Mouse (Mus musculus) embryonic facial prominence, embryonic 14.5 days (tissue): ENCODE data around the gene Mepce. TPM values are rescaled to one million over a fixed set of nuclear protein-coding genes. Genes with fewer than 3 reads are reported as not detected.
A peak's percentile ranks its signal among the peaks of the same experiment; 100 is the strongest.

Experiments used
- ATAC-seq: fragments of 200-750 bp; cut with Nextera tagmentation; 2 replicates; pipeline ENCODE4 v1.8.0; 2017; ENCODE audit warnings: low read depth, moderate number of reproducible peaks, moderate TSS enrichment
- DNase-seq: peaks from one replicate; pipeline ENCODE4 v3.0.0-alpha.2; 2015; ENCODE audit warnings: low spot score
- H3K27ac ChIP-seq: fragments of 300-500 bp; sonication (generic); replicated peaks from 2 replicates; pipeline ENCODE4 v1.5.1; 2014; ENCODE audit warnings: low read depth, mild to moderate bottlenecking, low read length, moderate library complexity
- H3K27me3 ChIP-seq: fragments of 300-500 bp; sonication (generic); replicated peaks from 2 replicates; pipeline ENCODE4 v1.6.1; 2014; ENCODE audit warnings: low read length; ENCODE audit not compliant: control insufficient read depth, insufficient read depth
- H3K36me3 ChIP-seq: fragments of 300-500 bp; sonication (generic); 2 replicates; pipeline ENCODE4 v1.6.1; 2014; ENCODE audit warnings: low read length, mixed read lengths; ENCODE audit not compliant: control insufficient read depth, insufficient read depth
- H3K4me1 ChIP-seq: fragments of 300-500 bp; sonication (generic); 2 replicates; pipeline ENCODE4 v1.6.1; 2014; ENCODE audit warnings: antibody characterized with exemption, low read length; ENCODE audit not compliant: control insufficient read depth, insufficient read depth
- H3K4me2 ChIP-seq: fragments of 300-500 bp; sonication (generic); 2 replicates; pipeline ENCODE4 v1.6.1; 2014; ENCODE audit warnings: low read depth, mild to moderate bottlenecking, low read length, moderate library complexity, mixed read lengths
- H3K4me3 ChIP-seq: fragments of 300-500 bp; sonication (generic); 2 replicates; pipeline ENCODE4 v1.5.1; 2014; ENCODE audit warnings: low read depth, mild to moderate bottlenecking, low read length
- H3K9ac ChIP-seq: fragments of 300-500 bp; sonication (generic); 2 replicates; pipeline ENCODE4 v1.6.1; 2014; ENCODE audit warnings: low read depth, mild to moderate bottlenecking, low read length, moderate library complexity, mixed read lengths
- H3K9me3 ChIP-seq: fragments of 300-500 bp; sonication (generic); 2 replicates; pipeline ENCODE4 v1.6.1; 2016; ENCODE audit warnings: low read length; ENCODE audit not compliant: control insufficient read depth
- WGBS: fragments of 180-500 bp; shearing (Covaris S2); extraction: QIAGEN DNeasy Blood & Tissue Kit; methylation state at CpG from one replicate; pipeline ENCODE4 v1.1.7; 2014; 5-methylcytosine and 5-hydroxymethylcytosine counted together
- polyA plus RNA-seq: library from polyadenylated mRNA; unstranded; fragments of >200 nt; fragmentation: Nextera tagmentation; extraction: Ambion mirVana; gene quantifications from 2 replicates; pipeline ENCODE4 v1.2.1, GENCODE M21; 2014

Gene Mepce
- polyA plus RNA-seq, 1 experiment from 2014 or later, result 12.2 TPM

- H3K36me3 ChIP-seq, result no peaks in the 10 kb centered on the region
- no peak for DNase-seq
- 87% methylated on average over 3 of the region's 3 CpGs for WGBS
- H3K27ac ChIP-seq, result no peak overlapping the region
- H3K4me2 ChIP-seq, result no peak overlapping the region
- no peak for ATAC-seq
- H3K9ac ChIP-seq, result no peak overlapping the region
- no peak overlapping the region for H3K4me3 ChIP-seq
- H3K4me1 ChIP-seq, result no peaks in the 10 kb centered on the region
- no peaks in the 10 kb centered on the region for H3K9me3 ChIP-seq
- no peaks in the 10 kb centered on the region for H3K27me3 ChIP-seq
Measured at GRCm38 (mm10) chr5:137800917-137801316, 13.5 kb upstream of the Mepce start.

- DNase-seq, result no peak
- ATAC-seq, result no peak
- H3K27ac ChIP-seq, result no peak overlapping the region
- no peak overlapping the region for H3K4me2 ChIP-seq
- no peaks in the 10 kb centered on the region for H3K4me1 ChIP-seq
- no peak overlapping the region for H3K9ac ChIP-seq
- WGBS, result 72% methylated on average over 3 of the region's 3 CpGs
- no peaks in the 10 kb centered on the region for H3K36me3 ChIP-seq
- no peak overlapping the region for H3K4me3 ChIP-seq
- H3K27me3 ChIP-seq, result no peaks in the 10 kb centered on the region
- no peaks in the 10 kb centered on the region for H3K9me3 ChIP-seq
Measured at GRCm38 (mm10) chr5:137796606-137797005, 9.2 kb upstream of the Mepce start.

- no peaks in the 10 kb centered on the region for H3K36me3 ChIP-seq
- no peak overlapping the region for H3K27ac ChIP-seq
- no peaks in the 10 kb centered on the region for H3K9me3 ChIP-seq
- peaks cover 4% of the 10 kb centered on the region; the same call in 1 of the 2 replicates for H3K4me1 ChIP-seq
- no peaks in the 10 kb centered on the region for H3K27me3 ChIP-seq
- no peak for DNase-seq
- no peak for ATAC-seq
- no peak overlapping the region for H3K4me2 ChIP-seq
- no peak overlapping the region for H3K4me3 ChIP-seq
- H3K9ac ChIP-seq, result no peak overlapping the region
Measured at GRCm38 (mm10) chr5:137791553-137791952, 4.1 kb upstream of the Mepce start.

DNA sequence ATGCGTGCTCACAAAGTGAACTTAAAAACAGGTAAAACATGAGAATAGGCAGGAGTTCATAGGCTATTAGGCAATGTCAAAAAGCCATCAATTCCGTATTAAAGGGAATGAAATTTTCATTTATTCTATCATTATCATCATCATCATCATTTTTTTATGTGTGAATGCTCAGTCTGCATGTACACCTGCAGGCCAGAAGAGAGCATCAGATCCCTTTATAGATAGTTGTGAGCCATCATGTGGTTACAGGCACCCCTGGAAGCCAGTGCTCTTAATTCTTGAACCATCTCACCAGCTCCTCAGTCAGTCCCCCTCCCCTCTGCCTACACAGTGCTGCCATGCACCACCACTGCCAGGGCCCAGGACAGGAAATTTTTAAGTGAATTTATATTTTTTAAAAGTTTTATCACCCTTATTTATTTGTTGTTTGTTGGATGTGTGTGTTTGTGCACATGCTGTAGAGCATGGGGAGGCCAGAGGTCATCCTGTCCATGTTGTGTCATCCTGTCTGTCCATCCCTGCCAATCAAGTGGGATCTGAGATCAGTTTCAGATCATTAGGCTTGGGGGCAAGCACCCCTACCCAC lies 1.6 kb upstream of the Mepce start:
- no peaks in the 10 kb centered on the region for H3K9me3 ChIP-seq
- peaks cover 7% of the 10 kb centered on the region; the same call in 1 of the 2 replicates for H3K36me3 ChIP-seq
- ATAC-seq, result no peak
- DNase-seq, result no peak
- H3K4me2 ChIP-seq, result no peak overlapping the region
- H3K9ac ChIP-seq, result no peak overlapping the region
- no peak overlapping the region for H3K4me3 ChIP-seq
- H3K27ac ChIP-seq, result no peak overlapping the region
- peaks cover 16% of the 10 kb centered on the region for H3K4me1 ChIP-seq
- WGBS, result 92% methylated on average over 2 of the region's 2 CpGs
- H3K27me3 ChIP-seq, result no peaks in the 10 kb centered on the region

- H3K9me3 ChIP-seq, result no peaks in the 10 kb centered on the region
- H3K4me1 ChIP-seq, result peaks cover 25% of the 10 kb centered on the region
- no peak overlapping the region for H3K27ac ChIP-seq
- H3K27me3 ChIP-seq, result no peaks in the 10 kb centered on the region
- H3K36me3 ChIP-seq, result peaks cover 15% of the 10 kb centered on the region
- DNase-seq (no peak), ATAC-seq (no peak)
- peak overlapping the region; percentile 61 for H3K4me3 ChIP-seq
- peak overlapping the region; percentile 78 for H3K4me2 ChIP-seq
- 74% methylated on average over 20 of the region's 24 CpGs for WGBS
- no peak overlapping the region for H3K9ac ChIP-seq
Measured at GRCm38 (mm10) chr5:137788171-137788570, 716 bp upstream of the Mepce start.

GRCm38 (mm10) chr5:137786109-137786942 lies 1.1 kb downstream of the Mepce start:
- Histone ChIP-seq H3K4me1 (peaks cover 28% of the 10 kb centered on the region), H3K9ac (peak overlapping the region; percentile 85), H3K9me3 (no peaks in the 10 kb centered on the region), H3K4me2 (peak overlapping the region; percentile 78), H3K27me3 (no peaks in the 10 kb centered on the region), H3K4me3 (peak overlapping the region; percentile 61), H3K36me3 (peaks cover 34% of the 10 kb centered on the region), H3K27ac (peak overlapping the region; percentile 99)
- WGBS, result 0% methylated on average over 56 of the region's 79 CpGs
- DNase-seq (peak; percentile 100), ATAC-seq (peak; percentile 93)

DNA sequence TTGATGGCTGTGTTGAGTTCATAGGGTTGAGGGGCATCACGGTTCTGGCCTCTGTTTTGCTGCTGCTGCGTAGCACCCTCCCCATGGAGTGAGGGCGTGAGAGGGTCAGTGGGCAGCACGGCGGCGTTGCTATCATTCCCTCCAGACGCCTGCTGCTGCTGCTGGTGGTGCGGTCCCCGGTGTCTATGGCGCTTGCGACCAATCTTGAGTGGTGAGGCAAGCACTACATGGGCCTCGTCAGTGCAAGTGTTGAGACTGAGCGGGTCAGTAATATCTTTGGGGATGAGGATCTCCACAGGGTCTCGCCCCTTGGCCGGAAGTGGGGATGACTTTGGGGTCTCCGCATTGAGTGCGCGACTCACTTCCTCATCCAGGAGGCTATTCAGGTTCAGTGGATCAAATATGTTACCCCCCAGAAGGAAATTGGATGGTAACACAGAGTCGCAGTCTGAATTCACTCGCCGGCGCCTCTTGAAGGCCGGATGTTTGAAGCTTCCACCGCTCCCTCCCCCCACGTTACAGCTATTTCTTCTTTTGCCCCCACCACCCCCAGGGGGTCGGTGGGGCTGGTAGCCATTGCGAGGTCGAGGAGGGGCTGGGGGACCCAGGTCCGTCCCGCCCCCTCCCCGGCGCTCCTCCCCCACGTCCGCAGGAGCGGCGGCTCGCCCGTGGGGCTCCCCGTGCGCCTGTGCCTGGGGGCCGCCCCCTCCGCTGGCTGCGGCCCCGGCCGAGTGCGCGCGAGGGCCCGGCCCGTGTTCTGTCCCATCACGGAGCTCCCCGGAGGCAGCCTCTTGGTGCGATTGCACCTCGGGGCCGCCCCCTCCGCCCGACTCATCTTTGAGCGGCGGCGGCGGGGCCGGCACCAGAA lies 2.1 kb downstream of the Mepce start:
- H3K4me2 ChIP-seq, result peak overlapping the region; percentile 78
- peaks cover 43% of the 10 kb centered on the region for H3K36me3 ChIP-seq
- peak overlapping the region; percentile 85 for H3K9ac ChIP-seq
- no peaks in the 10 kb centered on the region for H3K9me3 ChIP-seq
- DNase-seq (peak; percentile 39), ATAC-seq (no peak)
- H3K4me1 ChIP-seq, result peaks cover 28% of the 10 kb centered on the region
- peak overlapping the region; percentile 61 for H3K4me3 ChIP-seq
- WGBS, result 3% methylated on average over 33 of the region's 62 CpGs
- H3K27ac ChIP-seq, result peak overlapping the region; percentile 99
- H3K27me3 ChIP-seq, result no peaks in the 10 kb centered on the region

- Histone ChIP-seq H3K36me3 (peaks cover 47% of the 10 kb centered on the region), H3K27me3 (no peaks in the 10 kb centered on the region), H3K4me3 (peak overlapping the region; percentile 61), H3K9ac (peak overlapping the region; percentile 85), H3K27ac (no peak overlapping the region), H3K9me3 (no peaks in the 10 kb centered on the region), H3K4me1 (peaks cover 28% of the 10 kb centered on the region), H3K4me2 (peak overlapping the region; percentile 78)
- DNase-seq (no peak), ATAC-seq (no peak)
- WGBS, result 82% methylated on average over 14 of the region's 14 CpGs
Measured at GRCm38 (mm10) chr5:137784546-137784945, 2.9 kb downstream of the Mepce start.
